Mouse (Mus musculus) thymus, adult 2 months (tissue): ENCODE data around the gene Rere. TPM values are rescaled to one million over a fixed set of nuclear protein-coding genes. Genes with fewer than 3 reads are reported as not detected.
"Not testable (repeated sequence)": the region's sequence is repeated elsewhere in the genome, so short reads cannot be mapped to it uniquely, and the experiment has no call there.

ENCODE experiments used
- DNase-seq: peaks from one replicate; pipeline ENCODE4 v3.0.0; 2021
- H3K27ac ChIP-seq: fragments of 200-500 bp; 2 replicates; pipeline ENCODE4 v1.5.1; 2012; ENCODE audit warnings: low read length, control low read depth; ENCODE audit not compliant: control insufficient read depth, insufficient read depth
- H3K27me3 ChIP-seq: fragments of 200-500 bp; 2 replicates; pipeline ENCODE4 v1.6.1; 2012; ENCODE audit warnings: mild to moderate bottlenecking, low read length, moderate library complexity, mixed read lengths; ENCODE audit not compliant: control insufficient read depth, insufficient read depth
- H3K36me3 ChIP-seq: fragments of 200-500 bp; 2 replicates; pipeline ENCODE4 v1.6.1; 2012; ENCODE audit warnings: mild to moderate bottlenecking, low read length, moderate library complexity; ENCODE audit not compliant: control insufficient read depth, insufficient read depth
- H3K4me1 ChIP-seq: fragments of 200-500 bp; replicated peaks from 2 replicates; pipeline ENCODE4 v1.6.1; 2012; ENCODE audit warnings: low read length; ENCODE audit not compliant: control insufficient read depth, insufficient read depth
- H3K4me3 ChIP-seq: fragments of 200-500 bp; 2 replicates; pipeline ENCODE4 v1.5.1; 2012; ENCODE audit warnings: mild to moderate bottlenecking, low read length, control low read depth, moderate library complexity; ENCODE audit not compliant: control insufficient read depth, insufficient read depth
- CTCF ChIP-seq: fragments of 200-500 bp; IDR thresholded peaks from 2 replicates; pipeline ENCODE4 v1.5.1; 2012; ENCODE audit warnings: mild to moderate bottlenecking, control low read depth, low read length, moderate library complexity, borderline replicate concordance; ENCODE audit not compliant: control insufficient read depth, poor library complexity, insufficient read depth; ENCODE audit errors: extremely low read depth
- POLR2A ChIP-seq: fragments of 200-500 bp; IDR thresholded peaks from 2 replicates; pipeline ENCODE4 v1.6.1; 2012; ENCODE audit warnings: mild to moderate bottlenecking, low read length, control low read depth, moderate library complexity; ENCODE audit not compliant: control insufficient read depth, poor library complexity, insufficient read depth; ENCODE audit errors: extremely low read depth
- WGBS: fragments of 180-500 bp; shearing (Covaris S2); methylation state at CpG from one replicate; pipeline ENCODE4 v1.1.7; 2018; 5-methylcytosine and 5-hydroxymethylcytosine counted together
- polyA plus RNA-seq: library from polyadenylated mRNA; depleted of rRNA; stranded (reverse); fragments of >200 nt; gene quantifications from 2 replicates; pipeline ENCODE4 v1.2.3, GENCODE M21; 2012

Rere gene
- polyA plus RNA-seq, 1 experiment, result 52.5 TPM

- H3K27ac ChIP-seq, result no peak overlapping the region
- H3K36me3 ChIP-seq, result no peaks in the 10 kb centered on the region
- H3K4me3 ChIP-seq, result peak overlapping the region; percentile 69
- H3K4me1 ChIP-seq, result peaks cover 4% of the 10 kb centered on the region; the same call in 1 of the 2 replicates
- TF ChIP-seq CTCF, result no peak
- no peak for TF ChIP-seq POLR2A
- DNase-seq, result peak; percentile 46
- WGBS, result 4% methylated on average over 50 of the region's 50 CpGs
- no peaks in the 10 kb centered on the region for H3K27me3 ChIP-seq
Observed at GRCm38 (mm10) chr4:150281891-150282630, 615 bp downstream of the Rere start.

GRCm38 (mm10) chr4:150282631-150283334, 1.3 kb downstream of the Rere start:
- DNase-seq, result no peak
- Histone ChIP-seq H3K4me1 (peaks cover 4% of the 10 kb centered on the region; the same call in 1 of the 2 replicates), H3K4me3 (no peak overlapping the region), H3K36me3 (no peaks in the 10 kb centered on the region), H3K27ac (no peak overlapping the region), H3K27me3 (no peaks in the 10 kb centered on the region)
- TF ChIP-seq POLR2A (no peak), CTCF (no peak)
- 63% methylated on average over 5 of the region's 5 CpGs for WGBS

GRCm38 (mm10) chr4:150283335-150283638, 1.8 kb downstream of the Rere start:
- H3K27ac ChIP-seq, result no peak overlapping the region
- TF ChIP-seq POLR2A (no peak), CTCF (no peak)
- no peak for DNase-seq
- no peak overlapping the region for H3K4me3 ChIP-seq
- H3K27me3 ChIP-seq, result no peaks in the 10 kb centered on the region
- H3K4me1 ChIP-seq, result peaks cover 4% of the 10 kb centered on the region; the same call in 1 of the 2 replicates
- H3K36me3 ChIP-seq, result no peaks in the 10 kb centered on the region
- 89% methylated on average over 2 of the region's 2 CpGs for WGBS

- Histone ChIP-seq H3K27ac (no peak overlapping the region), H3K4me3 (no peak overlapping the region), H3K27me3 (no peaks in the 10 kb centered on the region), H3K36me3 (no peaks in the 10 kb centered on the region), H3K4me1 (peaks cover 4% of the 10 kb centered on the region; the same call in 1 of the 2 replicates)
- WGBS, result 38% methylated on average over 6 of the region's 6 CpGs
- no peak for DNase-seq
- TF ChIP-seq CTCF (no peak), POLR2A (no peak)
Observed at GRCm38 (mm10) chr4:150283993-150284392, 2.5 kb downstream of the Rere start.

- Histone ChIP-seq H3K4me1 (peaks cover 3% of the 10 kb centered on the region; the same call in 1 of the 2 replicates), H3K4me3 (no peak overlapping the region), H3K36me3 (no peaks in the 10 kb centered on the region), H3K27me3 (no peaks in the 10 kb centered on the region), H3K27ac (no peak overlapping the region)
- WGBS, result 94% methylated on average over 8 of the region's 8 CpGs
- no peak for TF ChIP-seq POLR2A
- TF ChIP-seq CTCF, result no peak
- DNase-seq, result no peak
Observed at GRCm38 (mm10) chr4:150286980-150287379, 5.5 kb downstream of the Rere start.

GRCm38 (mm10) chr4:150287463-150287862, 6.0 kb downstream of the Rere start:
- not testable (repeated sequence) for H3K27me3 ChIP-seq, H3K27ac ChIP-seq, H3K4me1 ChIP-seq, DNase-seq, H3K4me3 ChIP-seq, H3K36me3 ChIP-seq
- 80% methylated on average over 1 of the region's 1 CpGs for WGBS
